Mouse (Mus musculus) thymus, adult 2 months (tissue): ENCODE measurements around the gene Fblim1.

Source experiments
- CTCF ChIP-seq: fragments of 200-500 bp; IDR thresholded peaks from 2 replicates; pipeline ENCODE4 v1.5.1; 2012; ENCODE audit warnings: mild to moderate bottlenecking, control low read depth, low read length, moderate library complexity, borderline replicate concordance; ENCODE audit not compliant: control insufficient read depth, poor library complexity, insufficient read depth; ENCODE audit errors: extremely low read depth
- POLR2A ChIP-seq: fragments of 200-500 bp; IDR thresholded peaks from 2 replicates; pipeline ENCODE4 v1.6.1; 2012; ENCODE audit warnings: mild to moderate bottlenecking, low read length, control low read depth, moderate library complexity; ENCODE audit not compliant: control insufficient read depth, poor library complexity, insufficient read depth; ENCODE audit errors: extremely low read depth

- TF ChIP-seq CTCF (no peak), POLR2A (no peak)
These were observed 36.3 kb upstream of the Fblim1 start for GRCm38 (mm10) chr4:141641961-141642811.
